Mouse (Mus musculus) intestine, embryonic 14.5 days (tissue): ENCODE measurements around the gene Satb1. TPM values are rescaled to one million over a fixed set of nuclear protein-coding genes. Genes with fewer than 3 reads are reported as not detected.

ENCODE experiments used
- ATAC-seq: fragments of 200-750 bp; cut with Nextera tagmentation; replicated peaks from 2 replicates; pipeline ENCODE4 v1.8.0; 2017; ENCODE audit warnings: low read depth, moderate number of reproducible peaks, moderate TSS enrichment, moderate library complexity; ENCODE audit not compliant: low FRiP score, low TSS enrichment
- DNase-seq: peaks from one replicate; pipeline ENCODE4 v3.0.0-alpha.2; 2018; ENCODE audit warnings: low spot score
- H3K27ac ChIP-seq: fragments of 300-500 bp; sonication (generic); 2 replicates; pipeline ENCODE4 v1.5.1; 2014; ENCODE audit warnings: low read depth, mild to moderate bottlenecking, control low read depth
- H3K27me3 ChIP-seq: fragments of 300-500 bp; sonication (generic); replicated peaks from 2 replicates; pipeline ENCODE4 v1.6.1; 2014; ENCODE audit warnings: low read length, control low read depth; ENCODE audit not compliant: control insufficient read depth, insufficient read depth
- H3K36me3 ChIP-seq: fragments of 300-500 bp; sonication (generic); 2 replicates; pipeline ENCODE4 v1.6.1; 2014; ENCODE audit warnings: low read length, control low read depth; ENCODE audit not compliant: control insufficient read depth, insufficient read depth
- H3K4me1 ChIP-seq: fragments of 300-500 bp; sonication (generic); replicated peaks from 2 replicates; pipeline ENCODE4 v1.6.1; 2014; ENCODE audit warnings: low read length, control low read depth, mixed read lengths; ENCODE audit not compliant: control insufficient read depth, insufficient read depth
- H3K4me2 ChIP-seq: fragments of 300-500 bp; sonication (generic); 2 replicates; pipeline ENCODE4 v1.6.1; 2014; ENCODE audit warnings: low read length
- H3K4me3 ChIP-seq: fragments of 300-500 bp; sonication (generic); 2 replicates; pipeline ENCODE4 v1.5.1; 2014; ENCODE audit warnings: low read depth, low read length, control low read depth, mixed read lengths
- H3K9ac ChIP-seq: fragments of 300-500 bp; sonication (generic); 2 replicates; pipeline ENCODE4 v1.6.1; 2014; ENCODE audit warnings: mild to moderate bottlenecking, low read length
- H3K9me3 ChIP-seq: fragments of 300-500 bp; sonication (generic); 2 replicates; pipeline ENCODE4 v1.6.1; 2016; ENCODE audit warnings: low read length, control low read depth; ENCODE audit not compliant: control insufficient read depth
- WGBS: fragments of 180-500 bp; shearing (Covaris S2); extraction: QIAGEN DNeasy Blood & Tissue Kit; methylation state at CpG from one replicate; pipeline ENCODE4 v1.1.7; 2014; 5-methylcytosine and 5-hydroxymethylcytosine counted together
- polyA plus RNA-seq: library from polyadenylated mRNA; unstranded; fragments of >200 nt; fragmentation: Nextera tagmentation; extraction: Ambion mirVana; gene quantifications from 2 replicates; pipeline ENCODE4 v1.2.1, GENCODE M21; 2014

The Satb1 gene
- polyA plus RNA-seq, 1 experiment from 2014 or later: 8.7 TPM

GRCm38 (mm10) chr17:51812261-51812941 lies 20.7 kb downstream of the Satb1 start:
- Histone ChIP-seq H3K4me3 (peak overlapping the region; percentile 82), H3K9ac (peak overlapping the region; percentile 77), H3K9me3 (no peaks in the 10 kb centered on the region), H3K27me3 (peaks cover 11% of the 10 kb centered on the region; the same call in 1 of the 2 replicates), H3K4me1 (peaks cover 4% of the 10 kb centered on the region; the same call in 1 of the 2 replicates), H3K4me2 (peak overlapping the region; percentile 91), H3K27ac (peak overlapping the region; percentile 54; the same call in 1 of the 2 replicates), H3K36me3 (no peaks in the 10 kb centered on the region)
- 0% methylated on average over 39 of the region's 48 CpGs for WGBS
- ATAC-seq (peak; percentile 45), DNase-seq (no peak)

- ATAC-seq (no peak), DNase-seq (no peak)
- H3K9ac ChIP-seq: peak overlapping the region; percentile 77
- H3K4me1 ChIP-seq: peaks cover 4% of the 10 kb centered on the region; the same call in 1 of the 2 replicates
- no peaks in the 10 kb centered on the region for H3K36me3 ChIP-seq
- peak overlapping the region; percentile 91 for H3K4me2 ChIP-seq
- H3K4me3 ChIP-seq: peak overlapping the region; percentile 82
- peaks cover 11% of the 10 kb centered on the region; the same call in 1 of the 2 replicates for H3K27me3 ChIP-seq
- no peak overlapping the region for H3K27ac ChIP-seq
- no peaks in the 10 kb centered on the region for H3K9me3 ChIP-seq
- WGBS: 0% methylated on average over 11 of the region's 11 CpGs
These were observed 21.2 kb downstream of the Satb1 start for GRCm38 (mm10) chr17:51811911-51812260.

DNA sequence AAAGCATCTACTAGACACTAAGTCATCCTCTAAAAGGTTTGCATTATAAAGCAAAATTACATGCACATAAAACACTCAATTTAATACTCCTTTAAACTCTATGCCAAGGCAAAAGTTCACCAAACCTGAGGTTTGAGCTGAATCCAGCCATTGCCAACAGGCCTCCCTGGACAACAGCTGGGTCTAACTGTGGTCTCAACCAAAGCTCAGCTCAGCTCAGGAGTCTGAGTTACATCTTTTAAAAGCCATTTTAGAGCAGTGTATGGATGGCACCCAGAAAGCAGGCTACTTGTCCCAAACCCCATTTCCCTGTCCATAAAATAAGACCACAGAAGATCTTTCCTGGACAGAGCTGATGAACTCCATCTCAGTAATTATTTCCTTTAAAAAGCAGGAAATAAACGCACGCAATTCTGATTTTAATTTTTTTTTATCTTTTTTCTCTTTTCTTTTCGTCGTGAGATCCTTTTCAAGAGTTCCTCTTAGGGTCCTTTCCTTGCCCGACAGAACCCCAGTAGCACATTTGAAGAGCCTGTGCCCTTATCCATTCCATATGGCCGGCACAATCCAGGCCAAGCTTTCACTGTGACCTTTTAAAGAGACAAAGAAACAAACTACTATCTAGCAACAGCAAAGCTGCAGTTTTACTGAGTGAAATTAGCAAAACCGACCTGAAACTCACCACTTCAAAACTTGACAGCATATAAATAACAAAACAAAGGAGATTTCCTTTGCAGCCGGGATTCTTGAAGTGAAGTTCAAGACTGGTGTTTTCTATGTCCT lies 21.8 kb downstream of the Satb1 start:
- Histone ChIP-seq H3K27me3 (peaks cover 11% of the 10 kb centered on the region; the same call in 1 of the 2 replicates), H3K9ac (no peak overlapping the region), H3K36me3 (no peaks in the 10 kb centered on the region), H3K4me2 (peak overlapping the region; percentile 91), H3K27ac (no peak overlapping the region), H3K4me1 (peaks cover 4% of the 10 kb centered on the region; the same call in 1 of the 2 replicates), H3K4me3 (peak overlapping the region; percentile 82), H3K9me3 (no peaks in the 10 kb centered on the region)
- DNase-seq (peak; percentile 64), ATAC-seq (no peak)
- WGBS: 6% methylated on average over 8 of the region's 8 CpGs

DNA sequence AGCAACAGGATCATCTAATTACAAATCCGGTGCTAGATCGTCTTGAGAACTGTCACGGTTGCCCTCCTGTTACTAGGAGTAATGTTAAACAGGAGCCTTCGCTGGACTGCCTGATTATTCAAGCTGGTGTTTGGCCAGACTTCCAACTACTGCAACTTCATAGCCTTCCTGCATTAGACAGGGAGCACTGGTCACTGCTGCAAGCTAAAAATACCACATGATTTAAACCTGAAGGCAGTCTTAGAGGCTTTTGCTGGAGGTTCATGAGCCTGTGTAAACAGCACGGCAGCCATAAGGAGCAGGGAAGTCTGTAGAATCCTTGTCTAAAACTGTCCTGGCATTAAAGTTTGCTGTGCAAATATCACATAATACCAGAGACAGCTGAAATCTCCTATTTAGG lies 25.7 kb downstream of the Satb1 start:
- ATAC-seq (no peak), DNase-seq (no peak)
- Histone ChIP-seq H3K4me2 (no peak overlapping the region), H3K27me3 (no peaks in the 10 kb centered on the region), H3K36me3 (0 out of 2 replicates have a peak, but pooled peaks cover 4% of the 10 kb centered on the region), H3K4me1 (peaks cover 4% of the 10 kb centered on the region; the same call in 1 of the 2 replicates), H3K27ac (no peak overlapping the region), H3K9ac (no peak overlapping the region), H3K4me3 (no peak overlapping the region), H3K9me3 (no peaks in the 10 kb centered on the region)
- WGBS: 25% methylated on average over 5 of the region's 5 CpGs

- DNase-seq: no peak
- Histone ChIP-seq H3K27ac (no peak overlapping the region), H3K4me3 (no peak overlapping the region), H3K9ac (no peak overlapping the region), H3K36me3 (0 out of 2 replicates have a peak, but pooled peaks cover 4% of the 10 kb centered on the region), H3K4me1 (no peaks in the 10 kb centered on the region; the same call in 1 of the 2 replicates), H3K9me3 (no peaks in the 10 kb centered on the region), H3K27me3 (no peaks in the 10 kb centered on the region), H3K4me2 (no peak overlapping the region)
- WGBS: 66% methylated on average over 12 of the region's 12 CpGs
- ATAC-seq: no peak
These were observed 26.7 kb downstream of the Satb1 start for GRCm38 (mm10) chr17:51806124-51806960.

DNA sequence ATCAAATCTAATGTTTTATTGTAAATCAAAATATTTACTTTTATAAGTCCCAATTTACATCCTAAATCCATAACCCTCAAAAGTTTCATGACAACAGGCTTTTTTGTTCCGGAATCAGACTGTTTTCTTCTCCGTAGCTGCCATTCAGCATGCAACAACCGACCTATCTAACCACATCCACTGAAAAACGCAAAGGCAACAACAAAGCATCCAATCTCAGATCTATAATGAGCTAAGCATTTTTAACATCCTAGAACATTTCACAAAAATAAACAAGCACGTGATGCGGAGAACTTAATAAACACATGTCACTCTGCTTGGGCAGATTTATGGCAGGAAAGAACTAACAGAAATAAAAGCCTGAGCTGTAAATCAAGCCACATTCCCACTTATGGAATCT lies 32.9 kb downstream of the Satb1 start:
- WGBS: 47% methylated on average over 6 of the region's 6 CpGs
- Histone ChIP-seq H3K4me2 (no peak overlapping the region), H3K4me1 (no peaks in the 10 kb centered on the region), H3K4me3 (no peak overlapping the region), H3K27ac (no peak overlapping the region), H3K9me3 (no peaks in the 10 kb centered on the region), H3K36me3 (0 out of 2 replicates have a peak, but pooled peaks cover 4% of the 10 kb centered on the region), H3K9ac (no peak overlapping the region), H3K27me3 (no peaks in the 10 kb centered on the region)
- no peak for DNase-seq
- ATAC-seq: no peak

DNA sequence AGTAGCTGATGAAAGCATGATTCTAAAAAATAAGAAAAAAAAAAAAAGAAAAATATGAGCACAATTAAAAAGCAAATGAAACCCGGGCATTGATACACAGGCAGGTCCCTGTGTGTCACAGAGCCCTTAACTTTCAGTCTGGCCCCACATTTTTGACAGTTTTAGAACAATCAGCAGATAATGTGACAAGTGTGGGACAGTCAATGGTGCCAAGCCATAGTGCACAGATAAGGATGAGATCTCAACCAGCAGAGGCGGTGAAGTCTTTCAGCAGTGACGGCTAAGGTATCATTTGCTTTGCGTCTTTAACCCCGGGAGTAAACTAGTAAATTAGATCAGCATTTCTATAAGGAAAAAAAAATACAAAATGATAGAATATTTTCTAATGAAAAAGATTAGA lies 36.6 kb downstream of the Satb1 start:
- DNase-seq (no peak), ATAC-seq (no peak)
- Histone ChIP-seq H3K9ac (no peak overlapping the region), H3K27ac (no peak overlapping the region), H3K4me1 (no peaks in the 10 kb centered on the region), H3K27me3 (no peaks in the 10 kb centered on the region), H3K4me3 (no peak overlapping the region), H3K4me2 (no peak overlapping the region), H3K36me3 (no peaks in the 10 kb centered on the region), H3K9me3 (no peaks in the 10 kb centered on the region)
- 91% methylated on average over 5 of the region's 5 CpGs for WGBS

- H3K9ac ChIP-seq: no peak overlapping the region
- DNase-seq (no peak), ATAC-seq (no peak)
- H3K4me1 ChIP-seq: no peaks in the 10 kb centered on the region
- H3K4me2 ChIP-seq: no peak overlapping the region
- H3K27ac ChIP-seq: no peak overlapping the region
- H3K36me3 ChIP-seq: no peaks in the 10 kb centered on the region
- H3K9me3 ChIP-seq: no peaks in the 10 kb centered on the region
- WGBS: 73% methylated on average over 5 of the region's 5 CpGs
- H3K4me3 ChIP-seq: no peak overlapping the region
- no peaks in the 10 kb centered on the region for H3K27me3 ChIP-seq
These were observed 41.9 kb downstream of the Satb1 start for GRCm38 (mm10) chr17:51791226-51791625.
